Mouse (Mus musculus): ENCODE results near the gene Tns3. TPM values are rescaled to one million over a fixed set of nuclear protein-coding genes. Genes with fewer than 3 reads are reported as not detected.

Tns3 gene
- polyA plus RNA-seq, 1 experiment: 23.4 TPM

GRCm38 (mm10) chr11:8433443-8433842 lies 230.9 kb downstream of the Tns3 start:
- H3ac ChIP-seq (ENCODE audit: control insufficient read depth, insufficient read length): no peak overlapping the region
- peaks cover 11% of the 10 kb centered on the region for H3K79me2 ChIP-seq (ENCODE audit: control insufficient read depth, insufficient read depth)
- H3K36me3 ChIP-seq (ENCODE audit: control insufficient read depth, insufficient read depth): peaks cover 62% of the 10 kb centered on the region
- no peaks in the 10 kb centered on the region for H3K27me3 ChIP-seq (ENCODE audit: control insufficient read depth, insufficient read depth, insufficient read length)
- no peak overlapping the region for H3K4me3 ChIP-seq
- TF ChIP-seq MYOD1 (IDR thresholded peaks at IDR 0.05; ENCODE audit: control insufficient read depth in 1 of 3, insufficient read length in 2 of 3, low read depth in 2 of 3) (peak in 2 of 3 experiments; percentile 41 to 51), CEBPB (IDR thresholded peaks at IDR 0.05; ENCODE audit: insufficient read depth, poor library complexity, severe bottlenecking) (no peak), MYOG (IDR thresholded peaks at IDR 0.05; ENCODE audit: control insufficient read depth in 1 of 3, insufficient read depth in 1 of 3, insufficient read length in 2 of 3, low read depth in 2 of 3) (peak in 1 of 3 experiments; percentile 53), REST (IDR thresholded peaks at IDR 0.05; ENCODE audit: insufficient read depth, insufficient read length) (no peak), POLR2A (IDR thresholded peaks at IDR 0.05; ENCODE audit: insufficient read length, low read depth) (no peak), E2F4 (IDR thresholded peaks at IDR 0.05; ENCODE audit: insufficient read depth) (no peak), TCF12 (IDR thresholded peaks at IDR 0.05; ENCODE audit: insufficient read depth, poor library complexity, severe bottlenecking) (no peak)
- H3K4me2 ChIP-seq (ENCODE audit: low read depth): no peak overlapping the region

GRCm38 (mm10) chr11:8432941-8433340 lies 231.4 kb downstream of the Tns3 start:
- Histone ChIP-seq H3K79me2 (ENCODE audit: control insufficient read depth, insufficient read depth) (peaks cover 6% of the 10 kb centered on the region), H3K4me3 (no peak overlapping the region), H3K27me3 (ENCODE audit: control insufficient read depth, insufficient read depth, insufficient read length) (no peaks in the 10 kb centered on the region), H3ac (ENCODE audit: control insufficient read depth, insufficient read length) (no peak overlapping the region), H3K36me3 (ENCODE audit: control insufficient read depth, insufficient read depth) (peaks cover 62% of the 10 kb centered on the region), H3K4me2 (ENCODE audit: low read depth) (no peak overlapping the region)
- TF ChIP-seq REST (IDR thresholded peaks at IDR 0.05; ENCODE audit: insufficient read depth, insufficient read length): no peak
- no peak for TF ChIP-seq POLR2AphosphoS2 (IDR thresholded peaks at IDR 0.05; ENCODE audit: insufficient read length, low read depth)
- TF ChIP-seq CEBPB (IDR thresholded peaks at IDR 0.05; ENCODE audit: insufficient read depth, poor library complexity, severe bottlenecking): no peak
- TF ChIP-seq MAX (IDR thresholded peaks at IDR 0.05; ENCODE audit: low read depth): no peak
- TF ChIP-seq SRF (IDR thresholded peaks at IDR 0.05; ENCODE audit: control insufficient read depth, insufficient read length, low read depth): no peak
- no peak for TF ChIP-seq TCF12 (IDR thresholded peaks at IDR 0.05; ENCODE audit: insufficient read depth, poor library complexity, severe bottlenecking)
- no peak for TF ChIP-seq POLR2A (IDR thresholded peaks at IDR 0.05; ENCODE audit: insufficient read length, low read depth)
- no peak for TF ChIP-seq USF1 (IDR thresholded peaks at IDR 0.05; ENCODE audit: low read depth)
- TF ChIP-seq TCF3 (IDR thresholded peaks at IDR 0.05; ENCODE audit: insufficient read length, low read depth): no peak
- TF ChIP-seq MYOG (IDR thresholded peaks at IDR 0.05; ENCODE audit: control insufficient read depth in 1 of 3, insufficient read depth in 1 of 3, insufficient read length in 2 of 3, low read depth in 2 of 3): no peak
- TF ChIP-seq E2F4 (IDR thresholded peaks at IDR 0.05; ENCODE audit: insufficient read depth): no peak
- no peak for TF ChIP-seq MYOD1 (IDR thresholded peaks at IDR 0.05; ENCODE audit: control insufficient read depth in 1 of 3, insufficient read length in 2 of 3, low read depth in 2 of 3)

- H3K4me3 ChIP-seq: no peak overlapping the region
- H3ac ChIP-seq (ENCODE audit: control insufficient read depth, insufficient read length): no peak overlapping the region
- no peaks in the 10 kb centered on the region for H3K79me2 ChIP-seq (ENCODE audit: control insufficient read depth, insufficient read depth)
- no peak for TF ChIP-seq TCF12 (IDR thresholded peaks at IDR 0.05; ENCODE audit: insufficient read depth, poor library complexity, severe bottlenecking)
- no peak for TF ChIP-seq POLR2A (IDR thresholded peaks at IDR 0.05; ENCODE audit: insufficient read length, low read depth)
- TF ChIP-seq POLR2AphosphoS2 (IDR thresholded peaks at IDR 0.05; ENCODE audit: insufficient read length, low read depth): no peak
- no peak for TF ChIP-seq MAX (IDR thresholded peaks at IDR 0.05; ENCODE audit: low read depth)
- no peak for TF ChIP-seq MYOD1 (IDR thresholded peaks at IDR 0.05; ENCODE audit: control insufficient read depth in 1 of 3, insufficient read length in 2 of 3, low read depth in 2 of 3)
- no peak for TF ChIP-seq REST (IDR thresholded peaks at IDR 0.05; ENCODE audit: insufficient read depth, insufficient read length)
- no peak for TF ChIP-seq USF1 (IDR thresholded peaks at IDR 0.05; ENCODE audit: low read depth)
- no peak for TF ChIP-seq E2F4 (IDR thresholded peaks at IDR 0.05; ENCODE audit: insufficient read depth)
- no peak for TF ChIP-seq TCF3 (IDR thresholded peaks at IDR 0.05; ENCODE audit: insufficient read length, low read depth)
- TF ChIP-seq SRF (IDR thresholded peaks at IDR 0.05; ENCODE audit: control insufficient read depth, insufficient read length, low read depth): no peak
- no peak for TF ChIP-seq MYOG (IDR thresholded peaks at IDR 0.05; ENCODE audit: control insufficient read depth in 1 of 3, insufficient read depth in 1 of 3, insufficient read length in 2 of 3, low read depth in 2 of 3)
- no peak for TF ChIP-seq CEBPB (IDR thresholded peaks at IDR 0.05; ENCODE audit: insufficient read depth, poor library complexity, severe bottlenecking)
- no peak overlapping the region for H3K4me2 ChIP-seq (ENCODE audit: low read depth)
- H3K36me3 ChIP-seq (ENCODE audit: control insufficient read depth, insufficient read depth): peaks cover 29% of the 10 kb centered on the region
- H3K27me3 ChIP-seq (ENCODE audit: control insufficient read depth, insufficient read depth, insufficient read length): no peaks in the 10 kb centered on the region
Observed at GRCm38 (mm10) chr11:8427660-8428059, 236.7 kb downstream of the Tns3 start.

GRCm38 (mm10) chr11:8425226-8425570 lies 239.1 kb downstream of the Tns3 start:
- Histone ChIP-seq H3K36me3 (ENCODE audit: control insufficient read depth, insufficient read depth) (peaks cover 6% of the 10 kb centered on the region), H3K4me3 (no peak overlapping the region), H3ac (ENCODE audit: control insufficient read depth, insufficient read length) (no peak overlapping the region), H3K4me2 (ENCODE audit: low read depth) (peak overlapping the region; percentile 22), H3K27me3 (ENCODE audit: control insufficient read depth, insufficient read depth, insufficient read length) (no peaks in the 10 kb centered on the region), H3K79me2 (ENCODE audit: control insufficient read depth, insufficient read depth) (no peaks in the 10 kb centered on the region)
- no peak for TF ChIP-seq TCF3 (IDR thresholded peaks at IDR 0.05; ENCODE audit: insufficient read length, low read depth)
- no peak for TF ChIP-seq MYOD1 (IDR thresholded peaks at IDR 0.05; ENCODE audit: control insufficient read depth in 1 of 3, insufficient read length in 2 of 3, low read depth in 2 of 3)
- TF ChIP-seq MYOG (IDR thresholded peaks at IDR 0.05; ENCODE audit: control insufficient read depth in 1 of 3, insufficient read depth in 1 of 3, insufficient read length in 2 of 3, low read depth in 2 of 3): no peak
- no peak for TF ChIP-seq SRF (IDR thresholded peaks at IDR 0.05; ENCODE audit: control insufficient read depth, insufficient read length, low read depth)
- TF ChIP-seq E2F4 (IDR thresholded peaks at IDR 0.05; ENCODE audit: insufficient read depth): no peak
- TF ChIP-seq TCF12 (IDR thresholded peaks at IDR 0.05; ENCODE audit: insufficient read depth, poor library complexity, severe bottlenecking): no peak
- no peak for TF ChIP-seq MAX (IDR thresholded peaks at IDR 0.05; ENCODE audit: low read depth)
- TF ChIP-seq POLR2A (IDR thresholded peaks at IDR 0.05; ENCODE audit: insufficient read length, low read depth): no peak
- no peak for TF ChIP-seq USF1 (IDR thresholded peaks at IDR 0.05; ENCODE audit: low read depth)
- TF ChIP-seq REST (IDR thresholded peaks at IDR 0.05; ENCODE audit: insufficient read depth, insufficient read length): no peak
- no peak for TF ChIP-seq POLR2AphosphoS2 (IDR thresholded peaks at IDR 0.05; ENCODE audit: insufficient read length, low read depth)
- TF ChIP-seq CEBPB (IDR thresholded peaks at IDR 0.05; ENCODE audit: insufficient read depth, poor library complexity, severe bottlenecking): no peak
